Mouse (Mus musculus): Measurements from ENCODE around the gene Dmac2. TPM values are rescaled to one million over a fixed set of nuclear protein-coding genes. Genes with fewer than 3 reads are reported as not detected.

Gene Dmac2
- polyA plus RNA-seq, 1 experiment from 2014 or later: 61.5 TPM

DNA sequence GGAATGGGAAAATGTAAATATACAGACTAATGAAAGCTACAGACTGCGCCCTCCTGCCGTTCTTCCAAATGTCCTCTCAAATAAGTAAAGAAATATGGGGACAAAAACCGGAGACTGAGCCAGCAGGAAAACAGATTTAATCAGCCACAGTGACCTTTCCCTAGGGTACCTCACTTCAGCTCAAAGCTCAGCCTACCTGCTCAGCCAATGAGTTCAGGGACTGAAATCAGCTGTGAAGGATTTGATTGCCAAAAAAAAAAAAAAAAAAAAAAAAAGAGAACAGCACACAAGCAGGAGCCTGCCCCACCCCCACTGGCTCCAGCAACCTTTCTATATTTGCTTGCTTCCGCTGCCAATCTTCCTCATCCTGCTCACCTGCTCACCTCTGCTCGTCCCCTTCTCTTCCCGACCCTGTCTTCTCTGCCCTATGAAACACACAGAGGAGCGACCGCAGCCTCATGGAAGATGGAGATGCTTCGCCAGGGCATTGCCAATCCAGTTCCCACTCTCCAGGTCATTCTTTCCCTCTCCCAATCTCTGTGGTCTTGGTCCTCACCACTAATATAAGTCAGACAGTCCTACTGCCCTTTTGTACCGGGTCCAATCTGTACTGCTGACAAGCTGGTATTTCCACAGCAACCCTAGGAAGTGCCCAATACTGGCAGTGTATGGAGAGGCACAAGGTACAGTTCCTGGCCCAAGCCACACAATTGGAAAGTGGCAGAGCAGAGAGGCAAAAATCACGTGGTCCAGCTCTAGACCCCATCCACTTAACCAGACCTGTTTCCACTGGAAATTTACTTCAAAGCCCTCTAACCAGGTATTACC lies 36.6 kb downstream of the Dmac2 start:
- no peak overlapping the region for H3K9ac ChIP-seq
- ATAC-seq (replicated peaks; ENCODE audit: insufficient number of reproducible peaks, insufficient read depth, low FRiP score, low read depth): no peak
- WGBS: 70% methylated on average over 11 of the region's 11 CpGs

DNA sequence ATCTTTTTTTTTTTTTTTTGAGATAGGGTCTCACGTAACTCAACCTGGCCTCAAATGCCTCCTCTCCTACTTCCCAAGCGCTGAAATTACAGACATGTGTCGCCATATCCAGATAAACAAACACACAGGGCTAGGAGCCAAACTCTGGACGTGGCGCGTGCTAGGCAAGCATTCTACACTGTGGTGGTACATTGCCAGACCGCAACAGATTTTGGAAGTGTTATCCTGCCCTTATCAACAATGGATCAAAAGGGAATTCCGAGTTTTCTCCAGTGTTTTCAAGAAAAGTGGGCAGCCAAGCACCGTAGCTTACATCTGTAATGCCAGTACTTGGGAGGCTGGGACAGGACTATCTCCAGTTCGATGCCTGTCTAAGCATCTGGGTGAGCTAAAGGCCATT lies 38.6 kb downstream of the Dmac2 start:
- Histone ChIP-seq H3K9me3 (replicated peaks) (no peaks in the 10 kb centered on the region), H3K9ac (peak overlapping the region; percentile 77), H3K27ac (no peak overlapping the region), H3K4me3 (peak overlapping the region; percentile 84), H3K36me3 (0 out of 2 replicates have a peak, but pooled peaks cover 3% of the 10 kb centered on the region), H3K4me2 (peak overlapping the region; percentile 74), H3K27me3 (no peaks in the 10 kb centered on the region), H3K4me1 (replicated peaks) (peaks cover 23% of the 10 kb centered on the region)
- no peak for ATAC-seq (replicated peaks; ENCODE audit: insufficient number of reproducible peaks, insufficient read depth, low FRiP score, low read depth)
- 36% methylated on average over 10 of the region's 10 CpGs for whole genome bisulfite sequencing

More for the DNA sequence above, 36.6 kb downstream of the Dmac2 start:
- Histone ChIP-seq H3K27ac (no peak overlapping the region), H3K4me3 (no peak overlapping the region), H3K4me2 (no peak overlapping the region), H3K9me3 (replicated peaks) (no peaks in the 10 kb centered on the region), H3K36me3 (0 out of 2 replicates have a peak, but pooled peaks cover 3% of the 10 kb centered on the region), H3K27me3 (no peaks in the 10 kb centered on the region), H3K4me1 (replicated peaks) (peaks cover 23% of the 10 kb centered on the region)

DNA sequence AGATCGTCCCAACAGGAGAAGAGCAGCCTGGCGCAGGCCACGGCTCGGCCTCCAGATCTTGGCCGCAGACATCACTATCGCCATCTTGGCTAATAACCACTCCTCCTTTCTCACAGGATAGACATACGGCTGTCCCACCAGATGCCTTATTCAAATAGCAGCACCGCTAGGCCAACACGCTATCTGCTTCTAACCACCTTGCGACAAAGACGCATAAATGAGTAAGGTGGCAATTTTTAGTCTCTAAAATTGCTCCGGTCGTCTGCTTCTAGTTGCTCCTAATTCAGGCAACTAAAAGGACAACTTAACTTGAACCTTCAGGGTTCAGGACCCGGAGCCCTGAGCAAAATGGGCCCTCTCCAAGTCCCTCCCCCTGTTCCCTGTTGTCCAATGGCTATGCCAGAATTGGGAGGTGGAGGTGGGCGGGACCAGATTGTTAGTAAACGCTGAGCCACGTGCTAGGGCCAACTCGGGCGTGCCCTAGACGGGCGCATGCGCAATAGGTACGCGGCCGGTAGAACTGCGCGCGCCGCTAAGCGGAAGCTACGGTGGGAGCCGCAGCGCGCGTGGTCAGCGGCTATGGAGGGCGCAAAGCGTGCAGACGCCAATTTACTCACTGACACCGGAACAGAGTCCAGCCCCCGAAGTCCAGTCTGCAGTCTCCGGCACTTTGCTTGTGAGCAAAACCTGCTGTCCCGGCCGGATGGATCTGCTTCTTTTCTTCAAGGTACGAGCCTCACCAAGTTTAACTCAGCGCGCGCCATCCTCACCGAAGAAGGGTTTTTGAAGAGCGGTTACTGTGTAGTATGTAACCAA lies 39.7 kb downstream of the Dmac2 start, which contains the start of the genes Bckdha and Exosc5:
Bckdha (minus strand) TSS at position 325 of the 816 bp plus-strand sequence.
Exosc5 (plus strand) TSS at position 508 of the 816 bp plus-strand sequence.
- Histone ChIP-seq H3K4me1 (replicated peaks) (peaks cover 23% of the 10 kb centered on the region), H3K36me3 (no peaks in the 10 kb centered on the region), H3K4me3 (peak within 1 kb of the TSS; percentile 84), H3K4me2 (peak within 1 kb of the TSS; percentile 74), H3K9me3 (replicated peaks) (no peaks in the 10 kb centered on the region), H3K27ac (peak within 1 kb of the TSS; percentile 81), H3K27me3 (no peaks in the 10 kb centered on the region), H3K9ac (peak within 1 kb of the TSS; percentile 77)
- WGBS: under 1% methylated on average over 50 of the region's 50 CpGs
- ATAC-seq (replicated peaks; ENCODE audit: insufficient number of reproducible peaks, insufficient read depth, low FRiP score, low read depth): peak; percentile 99

DNA sequence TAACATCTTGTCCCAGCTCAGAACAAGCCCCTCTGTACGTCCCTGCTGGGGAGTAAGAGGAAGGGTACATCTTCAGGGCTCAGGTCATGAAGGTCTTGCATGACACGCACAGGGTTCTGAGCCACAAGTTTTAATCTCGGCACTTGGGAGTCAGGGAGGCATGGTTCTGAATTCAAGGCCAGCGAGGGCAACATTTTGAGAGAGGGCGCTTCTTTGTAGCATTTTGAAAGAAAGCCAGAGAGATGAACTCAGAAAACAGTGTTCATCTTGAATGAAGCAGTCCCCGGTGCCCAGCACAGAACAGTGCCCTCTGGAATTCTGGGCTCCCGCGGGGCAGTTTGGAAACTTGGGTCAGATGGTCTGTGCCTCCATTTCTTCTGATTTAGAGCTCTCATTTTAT lies 47.2 kb downstream of the Dmac2 start:
- ATAC-seq (replicated peaks; ENCODE audit: insufficient number of reproducible peaks, insufficient read depth, low FRiP score, low read depth): no peak
- 92% methylated on average over 8 of the region's 8 CpGs for whole genome bisulfite sequencing
- H3K36me3 ChIP-seq: peaks cover 33% of the 10 kb centered on the region

DNA sequence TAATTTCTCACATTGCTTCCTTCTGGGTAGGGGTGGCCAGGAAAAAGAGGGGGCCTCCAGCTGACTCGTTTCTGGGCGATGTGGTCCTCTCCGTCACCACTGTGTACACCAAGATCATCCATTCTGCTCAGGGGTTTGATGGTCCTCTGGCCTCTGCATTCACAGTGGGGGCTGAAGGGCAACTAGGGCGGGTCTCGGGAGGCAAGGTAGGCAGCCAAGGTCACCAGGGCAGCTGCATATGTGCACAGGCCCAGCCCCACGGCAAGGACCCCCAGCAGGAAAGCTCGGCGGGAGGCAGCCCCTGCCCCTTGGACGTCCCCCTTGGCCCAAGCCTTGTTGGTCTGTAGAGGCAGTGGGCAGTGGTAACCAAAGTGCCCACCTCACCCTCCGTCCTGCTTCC lies 49.9 kb downstream of the Dmac2 start:
- H3K4me1 ChIP-seq (replicated peaks): peaks cover 3% of the 10 kb centered on the region; the same call in 1 of the 2 replicates
- ATAC-seq (replicated peaks; ENCODE audit: insufficient number of reproducible peaks, insufficient read depth, low FRiP score, low read depth): no peak
- 87% methylated on average over 10 of the region's 10 CpGs for WGBS
- no peak overlapping the region for H3K27ac ChIP-seq
- no peak overlapping the region for H3K4me3 ChIP-seq
- peaks cover 12% of the 10 kb centered on the region for H3K27me3 ChIP-seq
- H3K9ac ChIP-seq: no peak overlapping the region
- no peaks in the 10 kb centered on the region for H3K9me3 ChIP-seq (replicated peaks)
- H3K4me2 ChIP-seq: no peak overlapping the region
- H3K36me3 ChIP-seq: peaks cover 30% of the 10 kb centered on the region

More for the DNA sequence above, 47.2 kb downstream of the Dmac2 start:
- Histone ChIP-seq H3K27ac (no peak overlapping the region), H3K27me3 (no peaks in the 10 kb centered on the region), H3K4me3 (no peak overlapping the region), H3K9ac (no peak overlapping the region), H3K9me3 (replicated peaks) (no peaks in the 10 kb centered on the region), H3K4me2 (no peak overlapping the region), H3K4me1 (replicated peaks) (peaks cover 3% of the 10 kb centered on the region; the same call in 1 of the 2 replicates)

DNA sequence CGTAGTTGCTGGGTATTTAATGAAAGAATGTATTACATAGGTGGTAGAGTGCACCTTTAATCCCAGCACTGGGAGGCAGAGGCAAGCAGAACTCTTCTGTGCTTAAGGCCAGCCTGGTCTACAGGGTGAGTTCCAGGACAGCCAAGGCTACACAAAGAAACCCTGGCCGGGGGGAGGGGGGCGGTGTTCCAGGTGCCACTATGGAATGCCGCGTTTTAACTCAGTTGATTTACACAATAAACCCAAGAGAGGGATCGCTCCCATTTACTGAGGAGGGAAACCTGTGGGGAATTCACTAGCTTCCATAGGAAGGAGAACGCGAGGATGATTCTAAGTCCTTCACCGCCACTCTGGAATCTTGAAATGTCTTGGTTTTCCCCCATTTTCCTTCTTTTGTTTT lies 50.4 kb downstream of the Dmac2 start:
- no peak for ATAC-seq (replicated peaks; ENCODE audit: insufficient number of reproducible peaks, insufficient read depth, low FRiP score, low read depth)
- Histone ChIP-seq H3K36me3 (peaks cover 26% of the 10 kb centered on the region), H3K9ac (no peak overlapping the region), H3K9me3 (replicated peaks) (no peaks in the 10 kb centered on the region), H3K4me2 (no peak overlapping the region), H3K27ac (no peak overlapping the region), H3K4me3 (no peak overlapping the region), H3K27me3 (peaks cover 17% of the 10 kb centered on the region), H3K4me1 (replicated peaks) (peaks cover 6% of the 10 kb centered on the region; the same call in 1 of the 2 replicates)
- 81% methylated on average over 9 of the region's 9 CpGs for WGBS

DNA sequence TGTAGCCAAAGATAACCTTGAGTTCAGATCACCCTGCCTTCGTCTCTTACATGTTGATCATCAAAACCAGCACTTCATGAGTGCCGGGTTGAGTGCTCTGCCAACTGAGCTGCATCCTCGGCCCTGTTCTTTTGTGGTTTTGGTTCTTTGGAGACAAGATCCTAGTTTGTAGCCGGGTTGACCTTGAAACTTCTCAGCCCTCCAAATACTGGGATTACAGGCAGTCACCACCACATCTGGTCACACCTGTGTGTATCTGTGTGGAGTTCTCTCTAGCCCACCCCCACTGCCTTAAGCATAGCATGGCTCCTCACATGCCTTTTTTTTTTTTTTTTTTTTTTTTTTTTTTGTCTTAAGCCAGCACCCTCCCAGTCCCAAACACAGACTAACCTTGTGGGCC lies 50.9 kb downstream of the Dmac2 start:
- H3K4me3 ChIP-seq: no peak overlapping the region
- no peaks in the 10 kb centered on the region for H3K9me3 ChIP-seq (replicated peaks)
- H3K4me2 ChIP-seq: no peak overlapping the region
- 83% methylated on average over 4 of the region's 4 CpGs for WGBS
- H3K4me1 ChIP-seq (replicated peaks): peaks cover 11% of the 10 kb centered on the region
- H3K27me3 ChIP-seq: peaks cover 22% of the 10 kb centered on the region
- H3K9ac ChIP-seq: no peak overlapping the region
- peaks cover 22% of the 10 kb centered on the region for H3K36me3 ChIP-seq
- no peak for ATAC-seq (replicated peaks; ENCODE audit: insufficient number of reproducible peaks, insufficient read depth, low FRiP score, low read depth)
- H3K27ac ChIP-seq: no peak overlapping the region

DNA sequence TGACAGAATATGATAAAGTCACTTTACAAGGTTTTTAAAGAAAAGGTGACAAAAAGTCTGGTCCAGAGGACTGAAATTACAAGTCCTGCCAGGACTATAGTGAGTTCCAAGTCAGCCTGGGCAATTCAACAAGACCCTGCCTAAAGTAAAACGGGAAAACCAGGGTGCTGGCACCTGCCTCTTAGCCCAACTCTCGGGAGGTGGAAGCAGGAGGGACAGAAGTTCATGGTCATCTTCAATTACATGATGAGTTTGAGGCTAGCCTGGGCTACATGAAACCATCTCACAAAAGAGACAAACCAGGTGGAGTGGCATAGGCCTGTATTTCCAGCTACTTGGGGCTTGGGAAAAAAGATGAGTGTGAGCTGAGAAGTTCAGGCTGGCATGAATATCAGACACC lies 52.5 kb downstream of the Dmac2 start:
- H3K9me3 ChIP-seq (replicated peaks): no peaks in the 10 kb centered on the region
- no peak overlapping the region for H3K9ac ChIP-seq
- no peak overlapping the region for H3K27ac ChIP-seq
- H3K4me3 ChIP-seq: no peak overlapping the region
- H3K36me3 ChIP-seq: peaks cover 12% of the 10 kb centered on the region; the same call in 1 of the 2 replicates
- peaks cover 21% of the 10 kb centered on the region for H3K4me1 ChIP-seq (replicated peaks)
- ATAC-seq (replicated peaks; ENCODE audit: insufficient number of reproducible peaks, insufficient read depth, low FRiP score, low read depth): no peak
- 37% methylated on average over 2 of the region's 2 CpGs for WGBS
- no peak overlapping the region for H3K4me2 ChIP-seq
- peaks cover 28% of the 10 kb centered on the region for H3K27me3 ChIP-seq

DNA sequence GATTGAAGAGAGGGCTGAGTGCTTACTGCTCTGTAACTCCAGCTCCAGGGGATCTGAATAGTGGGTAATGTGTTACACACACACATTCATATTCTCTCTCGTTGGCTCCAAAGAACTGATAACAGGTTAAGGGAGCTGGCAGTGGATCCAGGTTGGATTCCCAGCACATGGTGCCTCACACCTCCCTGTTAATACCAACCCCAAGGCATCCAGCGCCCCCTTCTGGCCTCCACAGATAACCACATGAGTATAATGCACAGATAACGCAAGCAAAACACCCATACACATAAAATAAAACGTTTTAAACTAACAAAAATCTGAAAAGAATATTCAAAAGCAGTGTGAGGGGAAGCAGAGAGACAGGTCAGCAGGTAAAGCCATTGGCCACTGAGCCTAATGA lies 53.2 kb downstream of the Dmac2 start:
- no peak overlapping the region for H3K9ac ChIP-seq
- 51% methylated on average over 4 of the region's 4 CpGs for WGBS
- peaks cover 12% of the 10 kb centered on the region; the same call in 1 of the 2 replicates for H3K36me3 ChIP-seq
- no peak overlapping the region for H3K4me3 ChIP-seq
- H3K4me1 ChIP-seq (replicated peaks): peaks cover 25% of the 10 kb centered on the region
- no peaks in the 10 kb centered on the region for H3K9me3 ChIP-seq (replicated peaks)
- no peak overlapping the region for H3K27ac ChIP-seq
- H3K27me3 ChIP-seq: peaks cover 28% of the 10 kb centered on the region
- no peak for ATAC-seq (replicated peaks; ENCODE audit: insufficient number of reproducible peaks, insufficient read depth, low FRiP score, low read depth)
- H3K4me2 ChIP-seq: no peak overlapping the region

DNA sequence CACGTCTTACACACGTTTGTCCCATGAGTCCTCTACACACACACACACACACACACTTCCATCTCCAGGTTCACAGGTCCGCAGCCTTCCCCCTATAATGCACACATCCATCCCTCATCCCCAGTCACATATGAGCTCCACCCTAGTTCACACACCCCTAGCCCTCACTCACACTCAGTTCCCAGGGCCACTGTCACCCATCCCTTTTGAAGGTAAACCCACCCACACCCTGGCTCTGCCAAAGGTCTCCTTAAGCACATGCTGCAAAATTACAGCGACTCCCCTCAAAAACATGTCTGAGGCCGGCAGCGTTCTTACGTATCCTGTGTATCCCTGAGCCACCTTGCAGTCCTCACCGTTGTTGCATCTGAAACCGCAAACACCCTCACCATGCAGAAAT lies 55.1 kb downstream of the Dmac2 start:
- Histone ChIP-seq H3K4me1 (replicated peaks) (peaks cover 25% of the 10 kb centered on the region), H3K9me3 (replicated peaks) (no peaks in the 10 kb centered on the region), H3K4me3 (peak overlapping the region; percentile 42; the same call in 1 of the 2 replicates), H3K27ac (no peak overlapping the region), H3K27me3 (peaks cover 28% of the 10 kb centered on the region), H3K9ac (no peak overlapping the region), H3K36me3 (no peaks in the 10 kb centered on the region), H3K4me2 (peak overlapping the region; percentile 63; the same call in 1 of the 2 replicates)
- 28% methylated on average over 9 of the region's 9 CpGs for WGBS
- ATAC-seq (replicated peaks; ENCODE audit: insufficient number of reproducible peaks, insufficient read depth, low FRiP score, low read depth): no peak

DNA sequence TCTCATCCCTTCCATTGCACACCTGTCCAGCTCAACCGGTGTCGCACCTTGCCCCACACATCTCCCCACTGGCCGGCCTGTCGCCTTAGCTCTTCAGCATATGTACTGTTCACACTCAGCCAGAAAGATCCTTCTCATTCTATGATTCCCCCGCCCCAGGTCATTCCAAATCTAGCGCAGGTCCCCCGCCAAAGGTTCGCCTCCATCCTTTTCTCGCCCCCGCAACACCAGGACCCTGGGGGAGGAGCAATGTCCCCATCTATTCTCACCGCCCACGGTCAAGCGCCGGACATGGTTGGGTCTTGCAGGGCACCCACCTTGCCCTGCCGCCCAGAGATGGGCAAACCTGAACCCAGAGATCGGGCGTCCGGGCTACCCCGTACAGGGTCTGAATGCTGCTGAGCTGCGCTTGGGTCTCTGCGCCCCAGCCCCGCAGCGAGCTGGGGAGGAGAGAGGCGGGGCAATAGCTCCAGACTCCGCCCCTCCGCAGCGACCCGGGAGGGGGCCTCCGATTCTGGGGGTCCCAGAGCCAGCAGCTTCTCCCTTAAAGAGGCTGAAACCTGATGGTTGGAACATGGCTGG lies 55.6 kb downstream of the Dmac2 start, which contains the start of gene Tmem91:
Tmem91 (minus strand) TSS at position 448 of the 582 bp plus-strand sequence.
- Histone ChIP-seq H3K4me2 (peak within 1 kb of the TSS; percentile 63), H3K27ac (no peak within 1 kb of the TSS), H3K27me3 (peaks cover 28% of the 10 kb centered on the region), H3K4me1 (replicated peaks) (peaks cover 25% of the 10 kb centered on the region), H3K36me3 (no peaks in the 10 kb centered on the region), H3K9me3 (replicated peaks) (no peaks in the 10 kb centered on the region), H3K4me3 (peak within 1 kb of the TSS; percentile 42), H3K9ac (peak within 1 kb of the TSS; percentile 39)
- WGBS: 4% methylated on average over 29 of the region's 29 CpGs
- ATAC-seq (replicated peaks; ENCODE audit: insufficient number of reproducible peaks, insufficient read depth, low FRiP score, low read depth): no peak
